Mouse (Mus musculus): Measurements from ENCODE around the gene Opn1sw.
"Not testable (repeated sequence)": the region's sequence is repeated elsewhere in the genome, so short reads cannot be mapped to it uniquely, and the experiment has no call there.

Opn1sw gene

GRCm38 (mm10) chr6:29396714-29397540 lies 8.7 kb upstream of the Opn1sw start:
- DNase-seq (ENCODE audit: low spot score), result no peak

GRCm38 (mm10) chr6:29395910-29396713 lies 7.8 kb upstream of the Opn1sw start, which contains the start of gene Ccdc136:
Ccdc136 (plus strand) TSS chr6:29396309.
- peak; percentile 49 for DNase-seq (ENCODE audit: low spot score)

GRCm38 (mm10) chr6:29394286-29394685 lies 6.0 kb upstream of the Opn1sw start:
- DNase-seq (ENCODE audit: low spot score), result no peak

- no peak for DNase-seq (ENCODE audit: low spot score)
These were observed 3.5 kb upstream of the Opn1sw start for GRCm38 (mm10) chr6:29391802-29392201.

GRCm38 (mm10) chr6:29391241-29391640 lies 3.0 kb upstream of the Opn1sw start:
- DNase-seq (ENCODE audit: low spot score), result not testable (repeated sequence)

GRCm38 (mm10) chr6:29390500-29390899 lies 2.2 kb upstream of the Opn1sw start:
- DNase-seq (ENCODE audit: low spot score), result not testable (repeated sequence)

GRCm38 (mm10) chr6:29389425-29389824 lies 1.2 kb upstream of the Opn1sw start:
- no peak for DNase-seq (ENCODE audit: low spot score)

GRCm38 (mm10) chr6:29388606-29389080 lies 375 bp upstream of the Opn1sw start:
- peak; percentile 94 for DNase-seq (ENCODE audit: low spot score)

- no peak for DNase-seq (ENCODE audit: low spot score)
These were observed 5.8 kb downstream of the Opn1sw start for GRCm38 (mm10) chr6:29382442-29382841.

- no peak for DNase-seq (ENCODE audit: low spot score)
These were observed 8.3 kb downstream of the Opn1sw start for GRCm38 (mm10) chr6:29379954-29380353.

- DNase-seq (ENCODE audit: low spot score), result no peak
These were observed 9.6 kb downstream of the Opn1sw start for GRCm38 (mm10) chr6:29378678-29379077.

- DNase-seq (ENCODE audit: low spot score), result no peak
These were observed 10.9 kb downstream of the Opn1sw start for GRCm38 (mm10) chr6:29377386-29377785.

GRCm38 (mm10) chr6:29365277-29365676 lies 23.0 kb downstream of the Opn1sw start:
- no peak for DNase-seq (ENCODE audit: low spot score)

GRCm38 (mm10) chr6:29363129-29363515 lies 25.1 kb downstream of the Opn1sw start:
- no peak for DNase-seq (ENCODE audit: low spot score)

GRCm38 (mm10) chr6:29362246-29363128 lies 25.8 kb downstream of the Opn1sw start:
- no peak for DNase-seq (ENCODE audit: low spot score)

GRCm38 (mm10) chr6:29360211-29360610 lies 28.1 kb downstream of the Opn1sw start:
- no peak for DNase-seq (ENCODE audit: low spot score)

GRCm38 (mm10) chr6:29359386-29359785 lies 28.9 kb downstream of the Opn1sw start:
- no peak for DNase-seq (ENCODE audit: low spot score)

GRCm38 (mm10) chr6:29352816-29353215 lies 35.5 kb downstream of the Opn1sw start:
- DNase-seq (ENCODE audit: low spot score), result no peak

- DNase-seq (ENCODE audit: low spot score), result no peak
These were observed 36.7 kb downstream of the Opn1sw start for GRCm38 (mm10) chr6:29351613-29352012.

GRCm38 (mm10) chr6:29348371-29348724 lies 39.9 kb downstream of the Opn1sw start:
- DNase-seq (ENCODE audit: low spot score), result no peak

- peak; percentile 98 for DNase-seq (ENCODE audit: low spot score)
These were observed 40.5 kb downstream of the Opn1sw start, which contains the start of gene Calu for GRCm38 (mm10) chr6:29347665-29348370. Calu (plus strand) TSS chr6:29348069.

Data from ovary, postnatal 10 days (tissue).